Mouse (Mus musculus) adrenal gland, postnatal 25 days (tissue): ENCODE measurements around the gene Capg. TPM values are rescaled to one million over a fixed set of nuclear protein-coding genes. Genes with fewer than 3 reads are reported as not detected.

Experiments used
- DNase-seq: peaks from one replicate; pipeline ENCODE4 v3.0.0; 2021; ENCODE audit warnings: mixed read lengths
- total RNA-seq: library from RNA; stranded (reverse); gene quantifications from 2 replicates; pipeline ENCODE4 v1.2.3, GENCODE M21; 2021

Capg gene
- total RNA-seq, 1 experiment from 2014 or later, result 48.1 TPM

GRCm38 (mm10) chr6:72608662-72609184 lies 64.5 kb downstream of the Capg start:
- DNase-seq, result no peak

- no peak for DNase-seq
These were observed 66.1 kb downstream of the Capg start for GRCm38 (mm10) chr6:72610261-72610660.

Other genes starting within 250 kb of the Capg start
- gene Sftpb, start 239.8 kb upstream of the Capg start, total RNA-seq, result not detected in 2 replicates
- 29.2 and 30.1 TPM in 2 replicates for gene Usp39, start 199.2 kb upstream of the Capg start, total RNA-seq
- gene 0610030E20Rik, start 197.1 kb upstream of the Capg start, total RNA-seq, result 35.5 and 38.8 TPM in 2 replicates
- gene Tmem150a, start 188.9 kb upstream of the Capg start, total RNA-seq, result 20.7 and 23.2 TPM in 2 replicates
- gene Rnf181, start 177.4 kb upstream of the Capg start, total RNA-seq, result 368 and 473 TPM in 2 replicates
- gene Vamp5, start 163.9 kb upstream of the Capg start, total RNA-seq, result 35.2 and 51.8 TPM in 2 replicates
- gene Vamp8, start 153.7 kb upstream of the Capg start, total RNA-seq, result 117 and 154 TPM in 2 replicates
- 52.5 and 56.9 TPM in 2 replicates for gene Ggcx, start 130.1 kb upstream of the Capg start, total RNA-seq
- 199 and 214 TPM in 2 replicates for gene Mat2a, start 104.8 kb upstream of the Capg start, total RNA-seq
- gene Sh2d6, start 22.7 kb upstream of the Capg start, total RNA-seq, result 0.39 TPM in 1 of 2 replicates, not detected in the other
- 23.3 and 24.4 TPM in 2 replicates for gene Elmod3, start 54.0 kb downstream of the Capg start, total RNA-seq
- gene Retsat, start 54.1 kb downstream of the Capg start, total RNA-seq, result 309 and 334 TPM in 2 replicates
- gene Tgoln1, start 72.6 kb downstream of the Capg start, total RNA-seq, result 176 and 187 TPM in 2 replicates
- gene Tcf7l1, start 244.9 kb downstream of the Capg start, total RNA-seq, result 10.0 and 13.1 TPM in 2 replicates